Mouse (Mus musculus): Measurements from ENCODE around the gene Hrh2.

GRCm38 (mm10) chr13:54237512-54237911 lies 45.6 kb downstream of the Hrh2 start:
- TF ChIP-seq POLR2A (IDR thresholded peaks at IDR 0.05; ENCODE audit: borderline replicate concordance, extremely low read depth, insufficient read depth, insufficient read length, poor library complexity, severe bottlenecking) (no peak), CTCF (IDR thresholded peaks at IDR 0.05; ENCODE audit: borderline replicate concordance, extremely low read depth, insufficient read depth, insufficient read length) (no peak)
